In genomic region chr8:13351593-13351992, GRCm38 (mm10) we compare ENCODE assay signal across 32 mouse cellular contexts. TPM values are rescaled to one million over a fixed set of nuclear protein-coding genes. Genes with fewer than 3 reads are reported as not detected.
A peak's percentile ranks its signal among the peaks of the same experiment; 100 is the strongest.
DNase-seq lines count a peak whose midpoint lies in the region; ATAC-seq and TF ChIP-seq lines count a peak whose summit lies in the region.
"Had no signal": no experiment of that assay in that cellular context is flagged by ENCODE, and none has a peak within 500 bp of the region (broad histone marks: within the 10 kb centered on the region; RNA-seq: fewer than 3 reads in every experiment).

No protein-coding gene starts in this region.

- peaks cover 83% of the 10 kb centered on the region for H3K79me3 ChIP-seq in C2C12 (ENCODE audit: low read depth)

- H3K9me3 ChIP-seq in embryonic facial prominence, embryonic 14.5 days (ENCODE audit: control insufficient read depth, low read length) = no peaks in the 10 kb centered on the region
- no peaks in the 10 kb centered on the region for H3K9me3 ChIP-seq in embryonic facial prominence, embryonic 10.5 days
- no peaks in the 10 kb centered on the region for H3K9me3 ChIP-seq in liver, embryonic 11.5 days (ENCODE audit: control insufficient read depth, low read length)
- H3K9me3 ChIP-seq in liver, embryonic 15.5 days (replicated peaks) = no peaks in the 10 kb centered on the region
- H3K9me3 ChIP-seq: embryonic facial prominence, embryonic 15.5 days; forebrain, embryonic 12.5 days; kidney, embryonic 15.5 days; lung, embryonic 15.5 days; midbrain, embryonic 12.5 days had no signal

- H3K9ac ChIP-seq in embryonic facial prominence, embryonic 14.5 days (ENCODE audit: low read depth, low read length) = no peak overlapping the region
- no peak overlapping the region for H3K9ac ChIP-seq in liver, embryonic 11.5 days (ENCODE audit: low read depth, low read length)
- no peak overlapping the region for H3K9ac ChIP-seq in liver, embryonic 15.5 days
- H3K9ac ChIP-seq: embryonic facial prominence, embryonic 15.5 days; forebrain, embryonic 12.5 days; forebrain, postnatal 0 days; hindbrain, embryonic 14.5 days; kidney, embryonic 15.5 days; lung, embryonic 15.5 days; midbrain, embryonic 12.5 days had no signal

- ATAC-seq in embryonic facial prominence, embryonic 14.5 days (ENCODE audit: low read depth) = no peak
- ATAC-seq in liver, embryonic 11.5 days (replicated peaks; ENCODE audit: low FRiP score) = no peak
- no peak for ATAC-seq in liver, embryonic 15.5 days (ENCODE audit: insufficient read depth)
- ATAC-seq: forebrain, postnatal 0 days had no signal

- H3K79me2 ChIP-seq in C2C12 (ENCODE audit: control insufficient read depth, insufficient read depth) = peaks cover 100% of the 10 kb centered on the region

- peak; percentile 5 for DNase-seq in embryonic facial prominence, embryonic 14.5 days (ENCODE audit: low spot score)
- DNase-seq in embryonic facial prominence, embryonic 10.5 days (ENCODE audit: low spot score) = no peak
- no peak for DNase-seq in liver, embryonic 11.5 days (ENCODE audit: low spot score)
- no peak for DNase-seq in liver
- DNase-seq in heart, adult 9 months (ENCODE audit: low spot score in 2 of 2) = no peak
- no peak for DNase-seq in spleen, postnatal 10 days (ENCODE audit: low spot score in 2 of 2)
- DNase-seq: adrenal gland, adult 8-10 months; cerebellum, adult 11 months; cerebellum, adult 9-10 months; forebrain, postnatal 0 days; gastrocnemius, postnatal 10 days; heart, postnatal 36 days; kidney, adult 18-20 months; kidney, postnatal 25 days; layer of hippocampus, postnatal 36 days; right cerebral cortex, postnatal 25 days; spleen, adult 18-20 months; thymus, adult 18-20 months; thymus, postnatal 25 days had no signal

- no peak overlapping the region for H3K4me3 ChIP-seq in embryonic facial prominence, embryonic 14.5 days (ENCODE audit: low read depth, low read length)
- no peak overlapping the region for H3K4me3 ChIP-seq in embryonic facial prominence, embryonic 10.5 days
- no peak overlapping the region for H3K4me3 ChIP-seq in liver, embryonic 11.5 days (ENCODE audit: low read depth, low read length)
- H3K4me3 ChIP-seq in C2C12 (ENCODE audit: insufficient read depth, poor library complexity, severe bottlenecking) = no peak overlapping the region
- no peak overlapping the region for H3K4me3 ChIP-seq in liver, embryonic 15.5 days (replicated peaks)
- H3K4me3 ChIP-seq: embryonic facial prominence, embryonic 15.5 days; forebrain, embryonic 12.5 days; kidney, embryonic 15.5 days; lung, embryonic 15.5 days; midbrain, embryonic 12.5 days had no signal

- H3ac ChIP-seq in C2C12 (ENCODE audit: control insufficient read depth, insufficient read length, low read depth) = no peak overlapping the region

- no peak for TF ChIP-seq CTCF in C2C12 (IDR thresholded peaks at IDR 0.05; ENCODE audit: control insufficient read depth, insufficient read depth, insufficient read length)

- 83% methylated on average over 4 of the region's 5 CpGs for whole genome bisulfite sequencing in embryonic facial prominence, embryonic 14.5 days
- WGBS in embryonic facial prominence, embryonic 10.5 days = 90% methylated on average over 5 of the region's 5 CpGs
- WGBS in liver, embryonic 11.5 days = 77% methylated on average over 5 of the region's 5 CpGs
- 57% methylated on average over 5 of the region's 5 CpGs for WGBS in liver, embryonic 15.5 days (ENCODE audit: insufficient replicate concordance)

- H3K4me1 ChIP-seq in embryonic facial prominence, embryonic 14.5 days (ENCODE audit: control insufficient read depth, insufficient read depth, low read length) = no peaks in the 10 kb centered on the region
- no peaks in the 10 kb centered on the region for H3K4me1 ChIP-seq in embryonic facial prominence, embryonic 10.5 days
- peaks cover 56% of the 10 kb centered on the region for H3K4me1 ChIP-seq in liver, embryonic 11.5 days (replicated peaks; ENCODE audit: control insufficient read depth, insufficient read depth, low read length)
- H3K4me1 ChIP-seq in liver, embryonic 15.5 days (replicated peaks) = peaks cover 72% of the 10 kb centered on the region
- H3K4me1 ChIP-seq: forebrain, embryonic 12.5 days; kidney, embryonic 15.5 days; lung, embryonic 15.5 days; midbrain, embryonic 12.5 days had no signal

- H3K36me3 ChIP-seq in embryonic facial prominence, embryonic 14.5 days (ENCODE audit: control insufficient read depth, insufficient read depth, low read length) = peaks cover 98% of the 10 kb centered on the region
- peaks cover 100% of the 10 kb centered on the region for H3K36me3 ChIP-seq in embryonic facial prominence, embryonic 10.5 days (replicated peaks)
- peaks cover 78% of the 10 kb centered on the region for H3K36me3 ChIP-seq in liver, embryonic 11.5 days (ENCODE audit: control insufficient read depth, insufficient read depth, low read length)
- H3K36me3 ChIP-seq in C2C12 (ENCODE audit: control insufficient read depth, insufficient read depth) = peaks cover 96% of the 10 kb centered on the region
- H3K36me3 ChIP-seq in liver, embryonic 15.5 days (replicated peaks) = peaks cover 96% of the 10 kb centered on the region

- H3K27ac ChIP-seq in embryonic facial prominence, embryonic 14.5 days (replicated peaks; ENCODE audit: low read depth, low read length) = no peak overlapping the region
- no peak overlapping the region for H3K27ac ChIP-seq in embryonic facial prominence, embryonic 10.5 days (replicated peaks)
- 0 out of 2 replicates have a peak overlapping the region, but pooled peaks have one; percentile 56 for H3K27ac ChIP-seq in liver, embryonic 11.5 days (ENCODE audit: low read depth, low read length)
- 0 out of 2 replicates have a peak overlapping the region, but pooled peaks have one; percentile 41 for H3K27ac ChIP-seq in liver, embryonic 15.5 days (replicated peaks)
- H3K27ac ChIP-seq: embryonic facial prominence, embryonic 15.5 days; forebrain, embryonic 12.5 days; hindbrain, embryonic 14.5 days; kidney, embryonic 15.5 days; lung, embryonic 15.5 days; midbrain, embryonic 12.5 days; stomach, postnatal 0 days had no signal

- H3K27me3 ChIP-seq in embryonic facial prominence, embryonic 14.5 days (replicated peaks; ENCODE audit: control insufficient read depth, insufficient read depth, low read length) = no peaks in the 10 kb centered on the region
- H3K27me3 ChIP-seq in embryonic facial prominence, embryonic 10.5 days (replicated peaks; ENCODE audit: low read depth, poor library complexity, severe bottlenecking) = no peaks in the 10 kb centered on the region
- no peaks in the 10 kb centered on the region for H3K27me3 ChIP-seq in liver, embryonic 11.5 days (replicated peaks; ENCODE audit: control insufficient read depth, insufficient read depth, low read length)
- H3K27me3 ChIP-seq in C2C12 (ENCODE audit: control insufficient read depth, insufficient read depth, insufficient read length) = no peaks in the 10 kb centered on the region
- no peaks in the 10 kb centered on the region for H3K27me3 ChIP-seq in liver, embryonic 15.5 days
- H3K27me3 ChIP-seq: embryonic facial prominence, embryonic 15.5 days; forebrain, embryonic 12.5 days; kidney, embryonic 15.5 days; lung, embryonic 15.5 days; midbrain, embryonic 12.5 days had no signal

- H3K4me2 ChIP-seq in embryonic facial prominence, embryonic 14.5 days (ENCODE audit: low read depth, low read length) = no peak overlapping the region
- peak overlapping the region; percentile 58 for H3K4me2 ChIP-seq in liver, embryonic 11.5 days
- H3K4me2 ChIP-seq in liver, embryonic 15.5 days = peak overlapping the region; percentile 41
- H3K4me2 ChIP-seq: embryonic facial prominence, embryonic 15.5 days; forebrain, embryonic 12.5 days; heart, embryonic 11.5 days; hindbrain, embryonic 14.5 days; kidney, embryonic 15.5 days; lung, embryonic 15.5 days; midbrain, embryonic 12.5 days had no signal

TF ChIP-seq in C2C12, 6 proteins besides CTCF, POLR2A, EP300 and RAD21:
- TF ChIP-seq FOSL1 (IDR thresholded peaks at IDR 0.05; ENCODE audit: insufficient read depth, low read length, poor library complexity, severe bottlenecking) (no peak), MYOD1 (IDR thresholded peaks at IDR 0.05; ENCODE audit: control insufficient read depth, insufficient read length, low read depth) (peak; percentile 46)

RNA-seq across cellular contexts. Expression of gene Tfdp1, which starts 13.0 kb away (rescaled TPM):
- polyA plus RNA-seq in embryonic facial prominence, embryonic 14.5 days (2014; fragmentation: Nextera tagmentation; extraction: Ambion mirVana) = 150 and 168 TPM in 2 replicates
- polyA plus RNA-seq in embryonic facial prominence, embryonic 10.5 days (2016; fragmentation: Nextera tagmentation; extraction: Ambion mirVana) = 182 and 193 TPM in 2 replicates
- 217 and 230 TPM in 2 replicates for polyA plus RNA-seq in liver, embryonic 11.5 days (2014; fragmentation: Nextera tagmentation; extraction: Ambion mirVana)
- polyA plus RNA-seq in C2C12 (2012; fragmentation: generic; extraction: Trizol) = 124 TPM
- polyA plus RNA-seq in liver, embryonic 15.5 days (2015; fragmentation: Nextera tagmentation; extraction: Ambion mirVana) = 85.5 and 92.5 TPM in 2 replicates

RNA-seq across cellular contexts. Expression of gene Atp4b, which starts 45.0 kb away (rescaled TPM):
- polyA plus RNA-seq in embryonic facial prominence, embryonic 14.5 days (2014; fragmentation: Nextera tagmentation; extraction: Ambion mirVana) = not detected in 2 replicates
- polyA plus RNA-seq in embryonic facial prominence, embryonic 10.5 days (2016; fragmentation: Nextera tagmentation; extraction: Ambion mirVana) = not detected in 2 replicates
- polyA plus RNA-seq in liver, embryonic 11.5 days (2014; fragmentation: Nextera tagmentation; extraction: Ambion mirVana) = not detected in 2 replicates
- polyA plus RNA-seq in C2C12 (2012; fragmentation: generic; extraction: Trizol) = not detected
- not detected in 2 replicates for polyA plus RNA-seq in liver, embryonic 15.5 days (2015; fragmentation: Nextera tagmentation; extraction: Ambion mirVana)
- polyA plus RNA-seq: embryonic facial prominence, embryonic 15.5 days; forebrain, embryonic 12.5 days; forebrain, postnatal 0 days; heart, embryonic 11.5 days; heart, embryonic 16.5 days; hindbrain, embryonic 14.5 days; kidney, embryonic 15.5 days; limb, embryonic 11.5 days; liver, adult 2 months; lung, embryonic 15.5 days; midbrain, embryonic 12.5 days had no signal

RNA-seq across cellular contexts. Expression of gene Grk1, which starts 53.3 kb away (rescaled TPM):
- not detected in 2 replicates for polyA plus RNA-seq in embryonic facial prominence, embryonic 14.5 days (2014; fragmentation: Nextera tagmentation; extraction: Ambion mirVana)
- polyA plus RNA-seq in embryonic facial prominence, embryonic 10.5 days (2016; fragmentation: Nextera tagmentation; extraction: Ambion mirVana) = 0.02 and 0.03 TPM in 2 replicates
- polyA plus RNA-seq in liver, embryonic 11.5 days (2014; fragmentation: Nextera tagmentation; extraction: Ambion mirVana) = 0.03 and 0.07 TPM in 2 replicates
- polyA plus RNA-seq in C2C12 (2012; fragmentation: generic; extraction: Trizol) = not detected
- polyA plus RNA-seq in liver, embryonic 15.5 days (2015; fragmentation: Nextera tagmentation; extraction: Ambion mirVana) = not detected in 2 replicates
- polyA plus RNA-seq: hindbrain, embryonic 14.5 days; kidney, embryonic 15.5 days; limb, embryonic 11.5 days; liver, adult 2 months; lung, embryonic 15.5 days; stomach, postnatal 0 days had no signal

Comparison
In these comparisons a context has a peak if more than half of its experiments do, and no peak if none do; other contexts are left out.
1. H3K27ac ChIP-seq: peak in liver, embryonic 11.5 days (single experiment) and liver, embryonic 15.5 days (single experiment); none in embryonic facial prominence, embryonic 14.5 days (single experiment) and embryonic facial prominence, embryonic 10.5 days (single experiment).